Mouse (Mus musculus) embryonic facial prominence, embryonic 13.5 days (tissue): ENCODE results near the gene Tomm20. TPM values are rescaled to one million over a fixed set of nuclear protein-coding genes. Genes with fewer than 3 reads are reported as not detected.
A peak's percentile ranks its signal among the peaks of the same experiment; 100 is the strongest.
"Not testable (repeated sequence)": the region's sequence is repeated elsewhere in the genome, so short reads cannot be mapped to it uniquely, and the experiment has no call there.

Experiments
- ATAC-seq: fragments of 200-750 bp; cut with Nextera tagmentation; 2 replicates; pipeline ENCODE4 v1.8.0; 2017; ENCODE audit warnings: low read depth; ENCODE audit not compliant: insufficient number of reproducible peaks, insufficient read depth, low FRiP score, low TSS enrichment
- H3K27ac ChIP-seq: fragments of 300-500 bp; sonication (generic); 2 replicates; pipeline ENCODE4 v1.5.1; 2015; ENCODE audit warnings: moderate library complexity, mild to moderate bottlenecking, inconsistent platforms
- H3K27me3 ChIP-seq: fragments of 300-500 bp; sonication (generic); 2 replicates; pipeline ENCODE4 v1.6.1; 2015; ENCODE audit warnings: mild to moderate bottlenecking, inconsistent platforms
- H3K36me3 ChIP-seq: fragments of 300-500 bp; sonication (generic); 2 replicates; pipeline ENCODE4 v1.6.1; 2015; ENCODE audit warnings: mild to moderate bottlenecking, inconsistent platforms
- H3K4me1 ChIP-seq: fragments of 300-500 bp; sonication (generic); 2 replicates; pipeline ENCODE4 v1.6.1; 2015; ENCODE audit warnings: inconsistent platforms
- H3K4me2 ChIP-seq: fragments of 300-500 bp; sonication (generic); 2 replicates; pipeline ENCODE4 v1.6.1; 2015; ENCODE audit warnings: moderate library complexity, mild to moderate bottlenecking, inconsistent platforms
- H3K4me3 ChIP-seq: fragments of 300-500 bp; sonication (generic); 2 replicates; pipeline ENCODE4 v1.5.1; 2015; ENCODE audit warnings: mild to moderate bottlenecking, inconsistent platforms
- H3K9ac ChIP-seq: fragments of 300-500 bp; sonication (generic); 2 replicates; pipeline ENCODE4 v1.6.1; 2015; ENCODE audit warnings: mild to moderate bottlenecking, inconsistent platforms
- H3K9me3 ChIP-seq: fragments of 300-500 bp; sonication (generic); 2 replicates; pipeline ENCODE4 v1.6.1; 2016; ENCODE audit warnings: inconsistent platforms
- whole genome bisulfite sequencing: fragments of 180-500 bp; shearing (Covaris S2); methylation state at CpG from one replicate; pipeline ENCODE4 v1.1.7; 2015; ENCODE audit warnings: mixed read lengths; 5-methylcytosine and 5-hydroxymethylcytosine counted together
- polyA plus RNA-seq: library from polyadenylated mRNA; unstranded; fragments of >200 nt; fragmentation: Nextera tagmentation; extraction: Ambion mirVana; gene quantifications from 2 replicates; pipeline ENCODE4 v1.2.1, GENCODE M21; 2015

Gene Tomm20
- polyA plus RNA-seq, result 180 and 207 TPM in 2 replicates

DNA sequence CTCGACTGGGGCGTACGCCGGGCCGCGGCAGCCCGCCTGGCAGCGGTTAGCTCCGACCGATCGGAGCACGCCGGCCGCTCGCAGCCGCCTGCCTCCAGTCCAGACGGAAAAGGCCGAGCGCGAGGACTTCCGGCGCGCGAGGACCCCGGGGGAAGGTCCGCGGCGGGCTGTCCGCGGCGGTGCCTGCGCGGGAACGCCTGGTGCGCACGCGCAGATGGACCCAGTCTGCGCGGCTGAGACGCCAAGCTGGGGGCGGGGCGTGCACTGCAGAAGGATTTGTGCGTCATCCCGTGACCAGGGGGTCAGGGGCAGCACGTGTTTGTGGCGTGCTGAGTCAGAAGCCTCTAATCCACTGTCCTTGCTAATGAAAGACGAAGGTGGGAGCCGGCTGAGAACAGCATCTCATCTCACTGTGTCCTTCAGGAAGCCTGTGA, at the start of gene Tomm20:
Tomm20 (minus strand) TSS at position 115 of the 434 bp plus-strand sequence.
- ATAC-seq, result peak; percentile 88
- Histone ChIP-seq H3K36me3 (peaks cover 28% of the 10 kb centered on the region), H3K4me2 (peak within 1 kb of the TSS; percentile 94), H3K27ac (peak within 1 kb of the TSS; percentile 90), H3K4me3 (peak within 1 kb of the TSS; percentile 92), H3K27me3 (no peaks in the 10 kb centered on the region), H3K4me1 (peaks cover 20% of the 10 kb centered on the region), H3K9me3 (no peaks in the 10 kb centered on the region), H3K9ac (peak within 1 kb of the TSS; percentile 95)
- WGBS, result under 1% methylated on average over 48 of the region's 48 CpGs

DNA sequence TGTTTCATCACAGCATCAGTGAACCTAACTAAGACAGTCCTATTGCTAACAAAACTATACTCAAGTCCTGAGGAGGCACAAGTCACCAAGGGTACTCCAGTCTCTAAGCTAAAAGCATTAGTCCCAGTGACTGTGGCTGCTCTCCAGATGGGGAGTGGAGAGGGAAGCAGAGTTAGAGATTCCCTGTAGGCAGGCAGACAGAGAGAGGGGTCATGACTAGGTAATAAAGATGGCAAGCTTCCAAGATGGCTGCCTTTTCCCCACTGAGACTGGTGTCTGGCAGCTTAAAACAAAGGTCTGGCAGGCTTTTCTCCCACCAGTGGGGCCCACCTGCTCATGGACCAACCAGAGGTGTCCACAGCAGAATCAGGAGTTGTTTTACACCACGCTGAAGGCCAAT, 48.9 kb upstream of the Tomm20 start:
- no peak for ATAC-seq
- H3K9ac ChIP-seq, result no peak overlapping the region
- 61% methylated on average over 1 of the region's 1 CpGs for WGBS
- no peaks in the 10 kb centered on the region for H3K27me3 ChIP-seq
- H3K27ac ChIP-seq, result no peak overlapping the region
- no peaks in the 10 kb centered on the region for H3K9me3 ChIP-seq
- no peaks in the 10 kb centered on the region for H3K4me1 ChIP-seq
- H3K4me2 ChIP-seq, result no peak overlapping the region
- no peak overlapping the region for H3K4me3 ChIP-seq
- H3K36me3 ChIP-seq, result no peaks in the 10 kb centered on the region

DNA sequence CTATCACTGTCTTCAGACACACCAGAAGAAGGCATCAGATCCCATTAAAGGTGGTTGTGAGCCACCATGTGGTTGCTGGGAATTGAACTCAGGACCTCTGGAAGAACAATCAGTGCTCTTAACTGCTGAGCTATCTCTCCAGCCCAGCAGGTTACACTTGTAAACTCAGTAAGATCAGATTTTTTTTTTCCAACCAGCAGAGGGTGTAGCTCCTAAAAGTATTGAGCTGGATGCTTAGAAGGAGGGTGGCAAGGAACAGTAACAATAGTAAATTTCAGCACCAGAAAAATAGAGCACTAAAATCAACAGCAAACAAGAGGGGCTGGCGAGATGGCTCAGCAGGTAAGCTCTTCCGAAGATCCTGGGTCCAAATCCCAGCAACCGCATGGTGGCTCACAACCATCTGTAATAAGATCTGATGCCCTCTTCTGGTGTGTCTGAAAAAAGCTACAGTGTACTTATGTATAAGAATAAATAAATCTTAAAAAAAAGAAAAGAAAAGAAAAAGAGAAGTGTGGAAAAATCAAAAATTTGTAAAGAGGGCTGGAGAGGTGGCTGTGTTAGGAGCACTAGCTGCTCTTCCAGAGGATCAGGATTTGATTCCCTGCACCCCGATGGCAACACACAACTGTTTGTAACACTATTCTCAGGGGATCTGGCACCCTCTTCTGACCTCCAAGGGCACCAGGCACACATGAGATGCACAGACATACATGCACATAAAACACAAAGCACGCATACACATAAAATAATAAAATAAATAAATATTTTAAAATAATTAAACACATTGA, 43.9 kb upstream of the Tomm20 start:
- WGBS, result 72% methylated on average over 5 of the region's 5 CpGs
- H3K4me3 ChIP-seq, result no peak overlapping the region
- no peak overlapping the region for H3K4me2 ChIP-seq
- H3K4me1 ChIP-seq, result no peaks in the 10 kb centered on the region
- H3K27me3 ChIP-seq, result no peaks in the 10 kb centered on the region
- no peak for ATAC-seq
- H3K9me3 ChIP-seq, result no peaks in the 10 kb centered on the region
- no peaks in the 10 kb centered on the region for H3K36me3 ChIP-seq
- H3K27ac ChIP-seq, result no peak overlapping the region
- no peak overlapping the region for H3K9ac ChIP-seq

DNA sequence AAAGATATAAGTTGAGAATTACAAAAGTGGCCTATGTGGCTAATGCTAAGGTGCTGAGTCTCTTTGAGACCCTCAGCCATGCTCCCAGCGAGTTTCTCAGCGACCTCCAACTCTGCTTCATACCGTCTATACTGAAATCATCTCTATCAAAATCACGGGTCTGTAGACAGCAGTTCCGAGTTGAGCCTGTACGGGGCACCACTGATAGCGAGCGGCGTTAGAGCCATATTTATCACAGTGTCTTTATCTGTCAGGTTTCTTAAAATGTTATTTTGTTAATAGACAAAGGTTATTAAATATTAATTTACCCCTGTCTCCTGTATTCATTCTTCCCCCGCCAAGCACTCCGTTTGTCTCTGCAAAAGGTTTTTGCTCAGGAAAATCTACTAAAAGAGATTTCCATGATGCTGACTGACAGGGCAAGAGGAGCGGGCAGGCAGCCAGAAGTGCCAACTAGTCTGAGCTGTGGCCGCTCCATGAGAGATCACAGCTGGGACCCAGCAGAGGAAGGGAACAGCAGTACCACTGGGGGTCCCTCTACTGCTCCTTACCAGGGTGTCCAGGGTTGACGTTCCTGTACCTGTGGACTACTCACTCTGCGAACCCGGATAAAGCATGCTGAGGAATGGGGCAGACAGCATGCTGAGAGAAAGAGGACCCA, 42.8 kb upstream of the Tomm20 start:
- Histone ChIP-seq H3K4me1 (no peaks in the 10 kb centered on the region), H3K4me3 (no peak overlapping the region), H3K27me3 (no peaks in the 10 kb centered on the region), H3K27ac (no peak overlapping the region), H3K36me3 (no peaks in the 10 kb centered on the region), H3K9me3 (no peaks in the 10 kb centered on the region), H3K4me2 (no peak overlapping the region), H3K9ac (0 out of 2 replicates have a peak overlapping the region, but pooled peaks have one; percentile 21)
- 66% methylated on average over 16 of the region's 16 CpGs for WGBS
- ATAC-seq, result no peak

DNA sequence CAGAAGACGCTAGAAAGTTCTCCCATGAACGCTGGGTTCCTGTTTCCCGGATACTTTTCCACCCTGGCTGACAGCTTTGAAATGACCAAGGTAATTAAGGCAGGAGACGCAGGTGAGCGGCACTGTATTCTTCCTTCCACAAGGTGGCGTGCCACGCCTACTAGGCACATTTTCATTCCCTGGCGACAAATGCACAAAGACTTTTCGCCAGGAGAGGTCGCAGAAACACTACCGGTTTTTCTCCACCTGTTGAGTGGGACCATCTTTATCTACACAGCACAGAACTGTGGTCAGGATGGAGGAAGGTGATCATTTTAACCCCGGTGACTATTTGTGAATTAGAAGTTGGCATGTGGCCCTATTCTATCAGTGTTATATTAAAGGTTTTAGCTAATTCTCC, 40.9 kb upstream of the Tomm20 start:
- H3K9me3 ChIP-seq, result no peaks in the 10 kb centered on the region
- H3K36me3 ChIP-seq, result no peaks in the 10 kb centered on the region
- no peak overlapping the region for H3K9ac ChIP-seq
- H3K4me1 ChIP-seq, result no peaks in the 10 kb centered on the region
- 3% methylated on average over 12 of the region's 12 CpGs for WGBS
- H3K4me2 ChIP-seq, result peak overlapping the region; percentile 12; the same call in 1 of the 2 replicates
- no peak overlapping the region for H3K27ac ChIP-seq
- no peak overlapping the region for H3K4me3 ChIP-seq
- no peaks in the 10 kb centered on the region for H3K27me3 ChIP-seq
- ATAC-seq, result no peak

DNA sequence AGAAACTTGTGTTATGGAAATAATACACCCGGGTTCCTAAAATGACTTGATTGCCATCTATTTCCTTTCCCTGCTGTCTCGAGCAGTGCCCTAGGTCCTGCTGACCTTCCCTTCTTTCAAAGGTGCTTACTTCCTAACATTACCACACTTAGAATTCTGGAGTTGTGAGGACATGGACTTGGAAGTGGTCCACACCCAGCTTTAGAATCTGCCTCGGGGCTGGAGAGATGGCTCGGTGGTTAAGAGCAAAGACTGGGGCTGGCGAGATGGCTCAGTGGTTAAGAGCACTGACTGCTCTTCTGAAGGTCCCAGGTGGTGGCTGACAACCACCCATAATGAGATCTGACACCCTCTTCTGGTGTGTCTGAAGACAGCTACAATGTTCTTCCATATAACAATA, 34.4 kb upstream of the Tomm20 start:
- Histone ChIP-seq H3K4me3 (no peak overlapping the region), H3K27me3 (peaks cover 22% of the 10 kb centered on the region), H3K27ac (no peak overlapping the region), H3K4me1 (0 out of 2 replicates have a peak, but pooled peaks cover 3% of the 10 kb centered on the region), H3K4me2 (no peak overlapping the region), H3K9ac (no peak overlapping the region), H3K36me3 (no peaks in the 10 kb centered on the region), H3K9me3 (no peaks in the 10 kb centered on the region)
- 47% methylated on average over 5 of the region's 5 CpGs for WGBS
- no peak for ATAC-seq

DNA sequence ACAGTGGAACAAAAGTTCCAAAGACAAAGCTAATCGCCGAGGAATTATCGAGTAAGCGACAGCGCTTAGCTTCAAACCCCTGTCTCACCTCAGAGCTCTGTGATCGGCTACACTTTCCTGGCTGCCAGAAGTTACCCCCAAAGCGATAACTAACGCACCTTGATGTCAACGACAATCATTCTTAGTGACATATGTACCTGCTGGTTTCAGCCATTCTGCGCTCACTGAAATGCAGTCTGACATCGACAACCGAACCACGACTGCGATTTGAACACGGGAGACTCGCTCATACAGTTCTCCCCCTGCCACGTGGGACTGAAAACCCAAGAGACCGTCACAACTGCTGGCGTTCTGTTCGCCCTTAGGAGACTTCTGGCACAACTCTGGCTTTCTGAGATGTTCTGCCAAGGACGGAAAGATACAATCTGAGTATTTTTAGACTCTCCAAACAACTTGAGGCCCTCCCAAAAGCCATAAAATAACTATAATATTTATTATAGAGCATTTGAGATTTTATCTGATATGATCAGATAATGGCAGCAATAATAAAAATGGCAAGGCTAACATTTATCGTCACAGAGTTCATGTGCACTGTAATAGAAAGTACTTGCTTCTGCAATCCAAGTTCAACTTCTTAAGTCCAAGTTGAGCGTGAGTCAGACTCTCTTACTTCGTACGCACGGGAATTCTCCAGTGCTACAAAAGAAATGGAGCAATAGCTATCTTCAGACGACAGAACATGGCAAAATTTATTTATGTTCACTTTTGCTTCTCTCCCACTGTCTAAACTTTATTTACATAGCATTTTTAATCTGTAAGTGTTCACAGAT, 33.7 kb upstream of the Tomm20 start:
- 0 out of 2 replicates have a peak, but pooled peaks cover 3% of the 10 kb centered on the region for H3K4me1 ChIP-seq
- peaks cover 22% of the 10 kb centered on the region for H3K27me3 ChIP-seq
- no peaks in the 10 kb centered on the region for H3K36me3 ChIP-seq
- no peak overlapping the region for H3K27ac ChIP-seq
- peak overlapping the region; percentile 32 for H3K4me3 ChIP-seq
- H3K9ac ChIP-seq, result no peak overlapping the region
- H3K4me2 ChIP-seq, result peak overlapping the region; percentile 51
- no peaks in the 10 kb centered on the region for H3K9me3 ChIP-seq
- 21% methylated on average over 27 of the region's 27 CpGs for WGBS
- ATAC-seq, result no peak

DNA sequence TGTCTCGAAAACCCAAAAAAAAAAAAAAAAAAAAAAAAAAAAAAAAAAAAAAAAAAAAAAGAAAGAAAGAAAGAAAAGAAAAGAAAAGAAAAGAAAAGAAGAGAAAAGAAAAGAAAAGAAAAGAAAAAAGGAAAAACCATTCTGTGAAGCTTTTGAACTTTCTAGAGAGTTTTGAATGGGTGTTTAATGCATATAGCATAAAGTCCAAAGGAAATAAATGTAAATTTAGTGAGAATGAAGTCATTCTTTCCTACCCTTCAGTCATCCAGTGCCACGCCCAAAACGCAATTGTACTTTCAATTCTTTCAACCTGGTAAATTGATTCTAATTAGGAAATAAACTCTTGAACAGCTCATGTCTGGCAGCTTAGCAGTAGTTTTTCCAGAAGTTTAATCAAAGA, 32.9 kb upstream of the Tomm20 start:
- not testable (repeated sequence) for H3K4me1 ChIP-seq, ATAC-seq, H3K27ac ChIP-seq, H3K9ac ChIP-seq, H3K36me3 ChIP-seq, H3K9me3 ChIP-seq
- Histone ChIP-seq H3K27me3 (peaks cover 22% of the 10 kb centered on the region), H3K4me3 (peak overlapping the region; percentile 32; the same call in 1 of the 2 replicates), H3K4me2 (peak overlapping the region; percentile 51)
- 47% methylated on average over 2 of the region's 3 CpGs for WGBS

DNA sequence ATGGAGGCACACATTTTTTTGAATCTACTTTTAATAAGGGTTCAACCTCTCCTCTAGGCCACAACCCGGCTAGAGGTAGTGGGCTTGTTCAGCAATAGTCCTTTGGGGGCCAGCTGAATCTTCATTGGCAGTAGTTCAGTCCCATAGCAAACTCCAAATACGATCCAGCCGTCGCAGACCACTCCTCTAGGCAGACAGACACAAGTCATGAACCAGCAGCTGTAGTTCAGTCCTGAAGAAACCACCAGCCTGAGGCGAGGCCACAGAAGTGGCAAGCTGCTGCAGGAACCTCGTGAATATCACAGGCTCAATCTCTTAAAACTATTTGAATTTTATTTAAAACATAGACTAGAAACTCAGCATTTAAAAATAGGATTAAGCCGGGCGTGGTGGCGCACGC, 32.4 kb upstream of the Tomm20 start:
- WGBS, result 75% methylated on average over 10 of the region's 10 CpGs

DNA sequence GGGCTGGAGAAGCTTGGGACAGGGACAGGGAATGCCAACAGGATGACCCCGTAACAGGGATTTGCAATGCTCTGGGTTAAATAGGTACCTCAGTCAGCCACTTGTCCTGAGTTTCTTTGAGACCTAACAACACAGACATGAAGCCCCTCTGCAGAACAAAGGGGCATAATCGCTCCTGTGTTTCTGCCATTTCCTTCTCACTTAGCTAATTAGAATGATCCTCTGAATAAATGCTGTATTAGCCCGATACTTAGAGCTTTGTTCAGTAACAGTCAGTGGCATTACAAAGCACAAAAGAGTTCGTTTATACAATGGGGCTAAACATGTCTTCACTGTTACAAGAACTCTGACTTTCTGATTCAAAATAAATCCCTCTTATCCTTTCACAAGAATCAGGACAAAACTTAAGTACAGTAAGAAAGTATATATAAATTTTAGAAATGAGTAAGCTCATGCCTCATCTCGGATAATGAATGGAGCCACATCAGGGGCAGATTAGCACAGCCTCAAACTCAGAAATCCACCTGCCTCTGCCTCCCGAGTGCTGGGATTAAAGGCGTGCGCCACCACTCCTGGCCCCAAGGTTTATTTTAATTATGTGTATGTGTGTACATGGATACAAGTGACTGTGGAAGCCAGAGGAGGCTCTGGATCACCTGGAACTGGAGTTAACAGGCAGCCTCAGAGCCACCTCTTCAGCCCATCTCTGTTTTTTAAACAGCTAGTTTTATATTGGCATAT, 31.1 kb upstream of the Tomm20 start:
- no peaks in the 10 kb centered on the region for H3K36me3 ChIP-seq
- H3K27me3 ChIP-seq, result peaks cover 22% of the 10 kb centered on the region
- WGBS, result 62% methylated on average over 8 of the region's 8 CpGs
- H3K4me2 ChIP-seq, result no peak overlapping the region
- no peak overlapping the region for H3K4me3 ChIP-seq
- 0 out of 2 replicates have a peak, but pooled peaks cover 3% of the 10 kb centered on the region for H3K4me1 ChIP-seq
- no peak overlapping the region for H3K27ac ChIP-seq
- ATAC-seq, result no peak
- no peak overlapping the region for H3K9ac ChIP-seq
- H3K9me3 ChIP-seq, result no peaks in the 10 kb centered on the region

More for the DNA sequence above, 32.4 kb upstream of the Tomm20 start:
- Histone ChIP-seq H3K9ac (no peak overlapping the region), H3K36me3 (no peaks in the 10 kb centered on the region), H3K9me3 (no peaks in the 10 kb centered on the region), H3K4me2 (no peak overlapping the region), H3K27me3 (peaks cover 22% of the 10 kb centered on the region), H3K27ac (no peak overlapping the region), H3K4me3 (no peak overlapping the region), H3K4me1 (0 out of 2 replicates have a peak, but pooled peaks cover 3% of the 10 kb centered on the region)
- ATAC-seq, result no peak

DNA sequence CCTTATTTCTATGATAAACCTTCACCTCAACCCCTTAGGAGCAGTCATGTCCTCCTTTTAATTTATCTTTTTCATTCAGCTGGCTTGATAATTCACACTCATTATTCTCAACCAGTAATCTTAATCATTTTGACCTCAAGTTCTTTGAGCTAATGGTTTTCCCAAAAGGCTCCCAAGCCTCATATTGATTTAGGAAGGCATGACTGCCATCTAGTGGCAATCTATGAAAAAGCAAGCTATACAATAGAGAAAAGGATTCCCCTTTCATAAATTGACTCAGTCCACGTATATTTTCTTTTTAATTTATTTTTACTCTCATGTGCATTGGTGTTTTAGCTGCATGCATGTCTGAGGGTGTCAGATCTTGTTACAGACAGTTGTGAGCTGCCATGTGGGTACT, 30.1 kb upstream of the Tomm20 start:
- no peak for ATAC-seq
- Histone ChIP-seq H3K4me2 (no peak overlapping the region), H3K4me1 (0 out of 2 replicates have a peak, but pooled peaks cover 3% of the 10 kb centered on the region), H3K9ac (no peak overlapping the region), H3K27me3 (peaks cover 22% of the 10 kb centered on the region), H3K27ac (no peak overlapping the region), H3K36me3 (no peaks in the 10 kb centered on the region), H3K4me3 (no peak overlapping the region), H3K9me3 (no peaks in the 10 kb centered on the region)
- WGBS, result 19% methylated on average over 1 of the region's 1 CpGs
